Mouse (Mus musculus) embryo, embryonic 10.5 days (tissue): ENCODE results near the gene Nicn1.
"Not testable (repeated sequence)": the region's sequence is repeated elsewhere in the genome, so short reads cannot be mapped to it uniquely, and the experiment has no call there.

Experiments used
- DNase-seq: peaks from one replicate; pipeline ENCODE4 v3.0.0-alpha.2; 2015; ENCODE audit warnings: low spot score

Nicn1 gene

GRCm38 (mm10) chr9:108280071-108280828 is 10.0 kb upstream of the Nicn1 start:
- no peak for DNase-seq

- DNase-seq: peak; percentile 91
Measured at GRCm38 (mm10) chr9:108284410-108284809, 5.8 kb upstream of the Nicn1 start.

GRCm38 (mm10) chr9:108287526-108288238 is 2.5 kb upstream of the Nicn1 start:
- not testable (repeated sequence) for DNase-seq

- no peak for DNase-seq
Measured at GRCm38 (mm10) chr9:108289347-108289746, 882 bp upstream of the Nicn1 start.

- no peak for DNase-seq
Measured at GRCm38 (mm10) chr9:108290773-108291172, 544 bp downstream of the Nicn1 start.

- DNase-seq: peak; percentile 89
Measured at GRCm38 (mm10) chr9:108296453-108297355, 6.5 kb downstream of the Nicn1 start, which contains the start of gene Amt. TSS of gene Amt (plus strand) at chr9:108296853.

GRCm38 (mm10) chr9:108301853-108302252 is 11.6 kb downstream of the Nicn1 start:
- no peak for DNase-seq

- no peak for DNase-seq
Measured at GRCm38 (mm10) chr9:108304716-108305115, 14.5 kb downstream of the Nicn1 start.

GRCm38 (mm10) chr9:108305170-108305569 is 14.9 kb downstream of the Nicn1 start:
- DNase-seq: no peak

GRCm38 (mm10) chr9:108305629-108306520 is 15.6 kb downstream of the Nicn1 start, which contains the start of the genes Rhoa and Tcta:
TSS of gene Rhoa (plus strand) at chr9:108306129.
TSS of gene Tcta (minus strand) at chr9:108306160.
- peak; percentile 100 for DNase-seq

GRCm38 (mm10) chr9:108306571-108306980 is 16.3 kb downstream of the Nicn1 start:
- peak; percentile 88 for DNase-seq

GRCm38 (mm10) chr9:108307021-108307807 is 17.0 kb downstream of the Nicn1 start:
- DNase-seq: no peak

- DNase-seq: no peak
Measured at GRCm38 (mm10) chr9:108308141-108308540, 17.9 kb downstream of the Nicn1 start.

- no peak for DNase-seq
Measured at GRCm38 (mm10) chr9:108317572-108317971, 27.3 kb downstream of the Nicn1 start.

- no peak for DNase-seq
Measured at GRCm38 (mm10) chr9:108318462-108318861, 28.2 kb downstream of the Nicn1 start.

- not testable (repeated sequence) for DNase-seq
Measured at GRCm38 (mm10) chr9:108322054-108322453, 31.8 kb downstream of the Nicn1 start.

- no peak for DNase-seq
Measured at GRCm38 (mm10) chr9:108324784-108325183, 34.6 kb downstream of the Nicn1 start.

GRCm38 (mm10) chr9:108325811-108326210 is 35.6 kb downstream of the Nicn1 start:
- DNase-seq: no peak

GRCm38 (mm10) chr9:108337848-108338550 is 47.8 kb downstream of the Nicn1 start:
- DNase-seq: no peak

- peak; percentile 64 for DNase-seq
Measured at GRCm38 (mm10) chr9:108338551-108338885, 48.3 kb downstream of the Nicn1 start.
